Mouse (Mus musculus) heart, postnatal 36 days (tissue): Measurements from ENCODE around the gene Cd300c. TPM values are rescaled to one million over a fixed set of nuclear protein-coding genes. Genes with fewer than 3 reads are reported as not detected.

Source experiments
- total RNA-seq, 2 experiments: library from RNA; stranded (reverse); gene quantifications; 2 replicates each; pipeline ENCODE4 v1.2.3; 2021

The Cd300c gene
- total RNA-seq, 2 experiments from 2014 or later: not detected

Other genes with a start within 250 kb of the Cd300c start
- under 1 TPM; 0.08 to 0.17 TPM for gene Dnaic2, start 241.7 kb downstream of the Cd300c start, total RNA-seq
- under 1 TPM in 1 of 2 experiments, not detected in 1; 0.35 TPM for gene Kif19a, start 203.8 kb downstream of the Cd300c start, total RNA-seq
- not detected for gene Btbd17, start 173.2 kb downstream of the Cd300c start, total RNA-seq
- not detected for gene Gpr142, start 170.2 kb downstream of the Cd300c start, total RNA-seq
- 10 to 100 TPM; 10.2 to 11.2 TPM for gene Gprc5c, start 118.0 kb downstream of the Cd300c start, total RNA-seq
- gene Cd300a, start 79.1 kb downstream of the Cd300c start, total RNA-seq: 1 to 10 TPM; 1.6 to 1.8 TPM
- 1 to 10 TPM in 1 of 2 experiments, under 1 TPM in 1; 0.75 to 1.7 TPM for gene Cd300lb, start 34.8 kb downstream of the Cd300c start, total RNA-seq
- 1 to 10 TPM; 1.5 to 1.6 TPM for gene Cd300ld, start 20.8 kb upstream of the Cd300c start, total RNA-seq
- gene Cd300c2, start 32.7 kb upstream of the Cd300c start, total RNA-seq: 1 to 10 TPM; 2.4 to 3.4 TPM
- not detected for gene Cd300ld2, start 47.0 kb upstream of the Cd300c start, total RNA-seq
- gene Cd300ld4, start 57.9 kb upstream of the Cd300c start, total RNA-seq: not detected
- 1 to 10 TPM; 5.5 to 7.7 TPM for gene Cd300ld5, start 68.6 kb upstream of the Cd300c start, total RNA-seq
- 10 to 100 TPM in 1 of 2 experiments, 1 to 10 TPM in 1; 8.3 to 10.1 TPM for gene Cd300ld3, start 79.3 kb upstream of the Cd300c start, total RNA-seq
- under 1 TPM; 0.22 to 0.49 TPM for gene Cd300e, start 93.0 kb upstream of the Cd300c start, total RNA-seq
- gene Rab37, start 122.3 kb upstream of the Cd300c start, total RNA-seq: under 1 TPM; 0.54 to 0.72 TPM
- gene Cd300lf, start 164.8 kb upstream of the Cd300c start, total RNA-seq: under 1 TPM; 0.08 to 0.33 TPM
- 10 to 100 TPM in 1 of 2 experiments, 1 to 10 TPM in 1; 9.9 to 10.5 TPM for gene Slc9a3r1, start 194.2 kb upstream of the Cd300c start, total RNA-seq
- 10 to 100 TPM; 10.4 to 12.5 TPM for gene Tmem104, start 218.3 kb upstream of the Cd300c start, total RNA-seq
- 10 to 100 TPM; 19.8 to 28.0 TPM for gene Nat9, start 218.7 kb upstream of the Cd300c start, total RNA-seq